Mouse (Mus musculus): ENCODE results near the gene Rbm8a.

- TF ChIP-seq CTCF (IDR thresholded peaks at IDR 0.05; ENCODE audit: low read depth) (no peak), EP300 (IDR thresholded peaks at IDR 0.05; ENCODE audit: low read depth) (no peak)
These were observed 4.3 kb downstream of the Rbm8a start for GRCm38 (mm10) chr3:96634015-96634414.
